Mouse (Mus musculus) hindbrain, embryonic 12.5 days (tissue): Measurements from ENCODE around the gene Vgll2. TPM values are rescaled to one million over a fixed set of nuclear protein-coding genes. Genes with fewer than 3 reads are reported as not detected.

Experiments
- ATAC-seq: fragments of 200-750 bp; cut with Nextera tagmentation; 2 replicates; pipeline ENCODE4 v1.8.0; 2017; ENCODE audit warnings: moderate TSS enrichment; ENCODE audit not compliant: low FRiP score
- H3K27ac ChIP-seq: fragments of 300-500 bp; sonication (generic); 2 replicates; pipeline ENCODE4 v1.5.1; 2016; ENCODE audit warnings: mild to moderate bottlenecking
- H3K27me3 ChIP-seq: fragments of 300-500 bp; sonication (generic); 2 replicates; pipeline ENCODE4 v1.6.1; 2016; ENCODE audit warnings: mild to moderate bottlenecking
- H3K36me3 ChIP-seq: fragments of 300-500 bp; sonication (generic); 2 replicates; pipeline ENCODE4 v1.6.1; 2016; ENCODE audit warnings: mild to moderate bottlenecking
- H3K4me1 ChIP-seq: fragments of 300-500 bp; sonication (generic); 2 replicates; pipeline ENCODE4 v1.6.1; 2016
- H3K4me2 ChIP-seq: fragments of 300-500 bp; sonication (generic); replicated peaks from 2 replicates; pipeline ENCODE4 v1.6.1; 2016; ENCODE audit warnings: mild to moderate bottlenecking
- H3K4me3 ChIP-seq: fragments of 300-500 bp; sonication (generic); 2 replicates; pipeline ENCODE4 v1.5.1; 2016; ENCODE audit warnings: mild to moderate bottlenecking
- H3K9ac ChIP-seq: fragments of 300-500 bp; sonication (generic); 2 replicates; pipeline ENCODE4 v1.6.1; 2016; ENCODE audit warnings: mild to moderate bottlenecking, moderate library complexity
- H3K9me3 ChIP-seq: fragments of 300-500 bp; sonication (generic); replicated peaks from 2 replicates; pipeline ENCODE4 v1.6.1; 2016; ENCODE audit warnings: mild to moderate bottlenecking
- WGBS: fragments of 180-500 bp; shearing (Covaris S2); methylation state at CpG from one replicate; pipeline ENCODE4 v1.1.7; 2016; 5-methylcytosine and 5-hydroxymethylcytosine counted together
- polyA plus RNA-seq: library from polyadenylated mRNA; unstranded; fragments of >200 nt; fragmentation: Nextera tagmentation; extraction: Ambion mirVana; gene quantifications from 2 replicates; pipeline ENCODE4 v1.2.1, GENCODE M21; 2016

Vgll2 gene
- 1.9 and 9.0 TPM in 2 replicates for polyA plus RNA-seq

DNA sequence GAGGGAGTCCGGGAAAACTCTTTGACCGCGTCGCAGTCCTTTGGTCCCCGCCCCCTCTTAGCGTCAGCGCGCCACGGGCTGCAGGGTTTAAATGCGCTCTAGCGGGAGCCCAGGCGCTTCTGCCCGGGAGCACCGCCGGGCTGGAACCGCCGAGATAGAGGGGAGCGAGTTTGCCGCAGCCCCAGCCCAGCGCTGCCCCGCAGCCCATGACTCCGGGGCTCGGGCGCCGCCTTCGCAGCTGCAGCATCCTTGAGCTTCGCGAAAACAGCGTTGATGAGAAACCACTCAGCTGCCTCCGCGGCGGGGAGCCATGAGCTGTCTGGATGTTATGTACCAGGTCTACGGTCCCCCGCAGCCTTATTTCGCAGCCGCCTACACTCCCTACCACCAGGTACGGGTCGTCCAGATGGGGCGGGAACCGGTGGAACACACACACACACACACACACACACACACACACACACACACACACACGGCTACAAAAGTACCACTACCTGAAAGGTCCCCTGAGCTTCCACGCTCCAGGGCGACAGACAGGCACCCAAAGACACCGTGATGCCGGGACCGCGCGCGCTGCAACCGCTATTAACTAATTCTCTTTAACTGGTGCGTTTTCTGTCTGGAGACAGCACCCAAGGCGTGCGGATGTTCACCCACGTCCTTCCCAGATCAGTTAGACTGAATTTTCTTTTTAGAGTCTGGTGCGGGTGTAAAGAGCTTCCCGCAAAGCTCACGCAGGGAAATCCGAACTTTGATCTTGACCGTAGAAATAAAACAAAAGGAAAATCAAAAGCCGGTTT, at the start of gene Vgll2:
Gene Vgll2 (plus strand): TSS at position 90 of the 800 bp plus-strand sequence.
- peak; percentile 87 for ATAC-seq

DNA sequence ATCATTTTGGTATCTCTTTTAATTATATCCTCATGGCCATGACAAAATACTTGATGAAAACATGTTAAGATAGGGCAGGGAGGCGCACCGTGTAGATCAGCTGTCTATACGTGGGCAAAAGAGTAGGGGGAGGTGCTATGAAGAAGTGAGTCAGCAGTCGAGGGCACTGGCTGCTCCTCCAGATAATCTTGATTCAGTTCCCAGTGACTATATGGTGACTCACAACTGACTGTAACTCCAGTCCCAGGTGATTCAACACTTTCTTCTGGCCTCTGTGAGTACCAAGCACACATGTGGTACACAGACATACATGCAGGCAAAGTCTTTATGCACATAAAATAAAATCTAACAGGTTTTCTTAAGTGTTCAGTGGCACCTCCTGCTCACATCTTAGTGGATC, 47.2 kb upstream of the Vgll2 start:
- Histone ChIP-seq H3K27me3 (no peaks in the 10 kb centered on the region), H3K36me3 (no peaks in the 10 kb centered on the region), H3K9me3 (no peaks in the 10 kb centered on the region), H3K4me3 (no peak overlapping the region), H3K4me2 (no peak overlapping the region), H3K27ac (no peak overlapping the region), H3K9ac (no peak overlapping the region), H3K4me1 (no peaks in the 10 kb centered on the region)
- ATAC-seq: no peak
- WGBS: 82% methylated on average over 4 of the region's 4 CpGs

More for the DNA sequence above, at the start of gene Vgll2:
- peaks cover 24% of the 10 kb centered on the region for H3K4me1 ChIP-seq
- H3K9ac ChIP-seq: peak within 1 kb of the TSS; percentile 46
- H3K36me3 ChIP-seq: no peaks in the 10 kb centered on the region
- H3K27ac ChIP-seq: no peak within 1 kb of the TSS
- peaks cover 88% of the 10 kb centered on the region for H3K27me3 ChIP-seq
- WGBS: under 1% methylated on average over 52 of the region's 60 CpGs
- H3K4me3 ChIP-seq: peak within 1 kb of the TSS; percentile 44
- no peaks in the 10 kb centered on the region for H3K9me3 ChIP-seq
- H3K4me2 ChIP-seq: peak within 1 kb of the TSS; percentile 91

DNA sequence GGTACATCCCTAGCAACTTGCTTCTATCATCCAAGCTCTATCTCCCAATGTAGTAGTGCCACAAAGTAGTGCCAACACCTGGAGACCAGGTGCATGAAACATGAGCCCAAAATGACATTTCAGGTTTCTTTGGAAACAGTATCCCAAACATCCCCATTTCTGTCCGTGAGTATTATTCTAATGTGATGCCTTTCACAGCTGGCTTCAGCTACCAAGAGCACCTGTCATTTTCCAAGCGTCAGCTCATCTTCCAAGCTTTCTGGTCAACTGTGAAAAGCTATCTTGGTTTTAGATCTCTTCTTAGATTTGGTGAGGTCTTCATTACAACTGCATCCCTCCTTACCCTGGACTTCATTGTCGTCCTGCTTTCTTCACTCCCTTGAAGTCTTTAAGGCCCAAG, 46.7 kb upstream of the Vgll2 start:
- no peaks in the 10 kb centered on the region for H3K27me3 ChIP-seq
- no peaks in the 10 kb centered on the region for H3K36me3 ChIP-seq
- no peaks in the 10 kb centered on the region for H3K9me3 ChIP-seq
- WGBS: 86% methylated on average over 3 of the region's 3 CpGs
- H3K9ac ChIP-seq: no peak overlapping the region
- no peak overlapping the region for H3K4me2 ChIP-seq
- H3K4me1 ChIP-seq: no peaks in the 10 kb centered on the region
- H3K27ac ChIP-seq: no peak overlapping the region
- H3K4me3 ChIP-seq: no peak overlapping the region
- no peak for ATAC-seq

DNA sequence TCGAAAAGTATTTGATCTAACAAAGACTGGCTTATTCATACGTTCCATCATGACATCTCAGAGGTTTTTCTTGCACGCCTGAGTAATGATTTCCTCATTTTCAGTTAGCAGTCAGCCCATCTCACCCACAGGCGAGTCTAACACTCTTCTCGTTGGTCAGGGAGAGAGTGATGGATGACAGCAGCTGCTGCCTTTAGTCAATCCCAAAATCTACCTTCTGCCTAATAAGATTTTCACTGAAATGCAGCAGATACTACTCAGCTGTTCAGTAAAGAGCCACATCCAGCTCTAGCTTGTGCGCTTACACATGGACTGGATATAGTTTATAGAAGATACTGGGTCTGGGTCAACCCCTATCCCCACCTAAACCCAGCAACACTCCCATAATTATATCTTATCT, 40.7 kb upstream of the Vgll2 start:
- no peak overlapping the region for H3K4me2 ChIP-seq
- 73% methylated on average over 6 of the region's 6 CpGs for WGBS

DNA sequence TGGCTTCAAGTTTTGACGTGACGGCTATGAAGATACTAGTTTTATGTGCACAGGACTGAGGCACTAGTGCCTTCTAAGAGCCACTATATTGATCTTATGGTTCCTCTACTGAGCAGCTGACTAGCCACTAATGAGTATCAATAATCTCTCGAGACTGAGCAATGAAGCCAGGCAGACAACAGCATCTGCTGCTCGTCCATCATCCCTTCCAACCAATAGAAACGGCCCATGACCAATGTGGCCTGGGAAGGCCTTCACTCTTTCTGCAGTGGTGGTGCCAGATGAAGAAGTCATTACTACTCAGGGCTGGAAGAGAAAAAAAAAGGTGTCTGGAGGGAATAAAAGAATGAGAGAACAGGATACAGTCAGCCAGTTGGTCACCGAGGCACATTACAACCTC, 39.9 kb upstream of the Vgll2 start:
- no peaks in the 10 kb centered on the region for H3K27me3 ChIP-seq
- no peak overlapping the region for H3K9ac ChIP-seq
- no peak overlapping the region for H3K27ac ChIP-seq
- H3K9me3 ChIP-seq: no peaks in the 10 kb centered on the region
- H3K4me1 ChIP-seq: no peaks in the 10 kb centered on the region
- 71% methylated on average over 6 of the region's 6 CpGs for WGBS
- no peaks in the 10 kb centered on the region for H3K36me3 ChIP-seq
- no peak for ATAC-seq
- no peak overlapping the region for H3K4me2 ChIP-seq
- H3K4me3 ChIP-seq: no peak overlapping the region

More for the DNA sequence above, 40.7 kb upstream of the Vgll2 start:
- H3K27me3 ChIP-seq: no peaks in the 10 kb centered on the region
- no peaks in the 10 kb centered on the region for H3K9me3 ChIP-seq
- no peaks in the 10 kb centered on the region for H3K36me3 ChIP-seq
- H3K4me3 ChIP-seq: no peak overlapping the region
- H3K4me1 ChIP-seq: no peaks in the 10 kb centered on the region
- ATAC-seq: no peak
- H3K9ac ChIP-seq: no peak overlapping the region
- H3K27ac ChIP-seq: no peak overlapping the region

DNA sequence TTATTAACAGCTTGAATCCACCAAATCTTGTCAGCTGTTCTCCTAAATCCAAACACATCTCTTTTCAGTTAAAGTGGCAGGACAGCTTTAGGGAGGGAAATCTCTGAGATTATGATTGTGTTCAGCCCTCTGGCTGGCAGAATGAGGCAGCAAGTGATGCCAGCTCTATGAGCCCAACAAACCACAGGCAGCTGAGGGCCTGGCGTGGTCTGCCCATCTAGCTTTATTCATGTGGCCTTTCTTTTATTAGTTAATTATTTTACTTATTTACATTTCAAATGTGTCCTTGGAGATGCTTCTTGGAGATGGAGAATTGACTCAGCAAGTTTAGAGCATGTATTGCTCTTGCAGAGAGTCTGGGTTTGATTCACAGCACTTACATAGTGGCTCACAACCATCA, 3.8 kb upstream of the Vgll2 start:
- no peaks in the 10 kb centered on the region for H3K36me3 ChIP-seq
- WGBS: 46% methylated on average over 1 of the region's 1 CpGs
- no peak overlapping the region for H3K4me3 ChIP-seq
- peaks cover 48% of the 10 kb centered on the region for H3K27me3 ChIP-seq
- no peak overlapping the region for H3K9ac ChIP-seq
- peaks cover 18% of the 10 kb centered on the region for H3K4me1 ChIP-seq
- no peak for ATAC-seq
- H3K27ac ChIP-seq: no peak overlapping the region
- no peak overlapping the region for H3K4me2 ChIP-seq
- H3K9me3 ChIP-seq: no peaks in the 10 kb centered on the region

DNA sequence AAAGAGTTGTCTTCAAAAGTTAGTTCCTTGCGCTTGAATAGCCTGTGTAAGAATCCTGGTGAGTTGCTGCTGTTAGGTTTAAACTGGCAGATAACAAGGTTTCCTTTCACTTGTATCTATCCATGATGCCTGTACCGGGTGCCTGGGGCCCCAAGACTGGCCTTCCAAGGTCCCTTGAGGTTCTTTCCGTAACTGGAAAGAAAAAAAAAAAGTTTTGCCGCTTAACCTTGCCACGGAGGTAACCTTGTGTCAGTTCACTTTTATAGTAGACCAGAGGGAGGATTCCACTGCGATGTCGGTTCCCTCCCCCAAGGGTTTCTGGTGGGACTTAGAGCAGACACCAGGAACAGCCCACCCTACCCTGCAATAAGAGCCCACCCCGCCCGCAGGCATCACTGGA, 1.1 kb upstream of the Vgll2 start:
- Histone ChIP-seq H3K4me1 (peaks cover 18% of the 10 kb centered on the region), H3K9ac (no peak overlapping the region), H3K36me3 (no peaks in the 10 kb centered on the region), H3K27me3 (peaks cover 75% of the 10 kb centered on the region), H3K4me2 (no peak overlapping the region), H3K4me3 (no peak overlapping the region), H3K27ac (no peak overlapping the region), H3K9me3 (no peaks in the 10 kb centered on the region)
- 4% methylated on average over 9 of the region's 9 CpGs for WGBS
- ATAC-seq: no peak

DNA sequence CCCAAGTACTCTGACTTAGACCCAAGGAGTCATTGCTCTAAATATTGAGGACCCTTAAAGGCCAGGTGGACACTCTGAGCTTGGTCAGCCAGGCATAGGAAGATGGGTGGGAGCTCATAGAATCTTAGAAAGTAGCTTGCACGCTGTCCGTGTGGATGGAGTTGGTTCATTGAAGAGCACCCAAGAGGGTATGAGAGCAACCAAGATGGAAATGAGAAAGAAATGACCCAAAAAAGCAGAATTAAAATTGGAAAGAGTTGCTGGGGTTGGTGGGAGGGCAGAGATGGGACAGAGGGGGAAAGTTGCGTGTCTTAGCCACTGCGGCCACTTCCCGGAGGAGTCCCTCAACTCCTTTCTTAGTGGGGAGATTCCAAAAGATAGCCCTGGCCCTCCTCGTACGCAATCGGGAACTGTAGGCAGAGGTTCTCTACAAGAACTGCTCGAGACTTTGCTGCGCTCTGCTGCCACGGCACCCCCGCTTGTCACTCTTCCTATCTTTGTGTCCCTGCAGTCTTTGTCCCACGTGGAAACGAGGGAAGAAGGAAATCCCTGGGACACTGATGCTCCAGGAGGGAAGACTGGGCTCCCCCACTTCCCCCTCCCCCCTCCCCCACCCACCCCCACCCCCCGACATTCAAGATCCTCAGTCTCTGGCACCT, 437 bp upstream of the Vgll2 start:
- Histone ChIP-seq H3K9me3 (no peaks in the 10 kb centered on the region), H3K27ac (no peak overlapping the region), H3K4me3 (peak overlapping the region; percentile 44), H3K4me2 (peak overlapping the region; percentile 91), H3K4me1 (peaks cover 18% of the 10 kb centered on the region), H3K27me3 (peaks cover 81% of the 10 kb centered on the region), H3K9ac (peak overlapping the region; percentile 46), H3K36me3 (no peaks in the 10 kb centered on the region)
- ATAC-seq: peak; percentile 66
- WGBS: under 1% methylated on average over 15 of the region's 15 CpGs

DNA sequence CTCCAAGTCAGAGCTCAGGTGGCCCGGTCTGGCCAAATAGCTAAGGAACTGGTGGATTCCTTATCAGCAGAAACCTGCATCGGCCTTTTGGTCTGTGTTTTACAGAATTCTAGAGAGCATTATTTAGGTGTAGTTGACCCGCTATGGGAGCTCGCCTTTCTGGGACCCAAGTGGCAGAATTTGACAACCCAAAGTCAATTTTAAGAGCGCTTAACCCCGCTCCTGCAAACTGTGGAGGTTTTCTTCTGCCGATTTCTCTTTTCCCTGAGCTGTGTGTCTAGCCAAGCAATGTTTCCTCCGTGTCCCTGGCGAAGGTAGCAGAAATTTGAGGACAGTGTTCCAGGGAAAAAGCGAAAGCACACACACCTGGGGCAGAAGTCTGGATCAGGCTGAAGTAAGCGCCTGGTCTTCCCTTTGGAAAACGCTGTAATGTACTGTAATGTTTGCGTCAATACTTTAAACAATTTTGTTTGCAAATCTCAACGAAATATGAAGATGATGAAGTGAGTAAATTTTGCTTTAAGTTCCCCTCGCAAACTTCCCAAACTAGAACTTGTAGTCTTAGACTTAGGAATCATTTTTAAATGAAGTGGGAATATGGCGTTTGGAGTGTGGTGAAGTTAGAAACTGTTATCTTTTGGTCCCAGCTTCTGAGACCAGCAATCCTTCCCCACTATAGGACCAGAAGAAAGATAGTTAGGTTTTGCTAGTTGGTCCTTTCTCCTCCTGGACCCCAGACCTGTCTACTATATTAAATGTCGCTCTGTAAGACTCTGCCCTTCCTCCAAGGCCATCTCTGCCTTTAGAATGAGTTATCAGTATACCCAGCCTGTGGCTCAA, 1.1 kb downstream of the Vgll2 start:
- 2% methylated on average over 17 of the region's 17 CpGs for WGBS
- Histone ChIP-seq H3K36me3 (no peaks in the 10 kb centered on the region), H3K4me2 (peak overlapping the region; percentile 91), H3K4me1 (peaks cover 29% of the 10 kb centered on the region), H3K4me3 (peak overlapping the region; percentile 44), H3K27me3 (peaks cover 96% of the 10 kb centered on the region), H3K9ac (no peak overlapping the region), H3K27ac (no peak overlapping the region), H3K9me3 (no peaks in the 10 kb centered on the region)
- ATAC-seq: no peak

DNA sequence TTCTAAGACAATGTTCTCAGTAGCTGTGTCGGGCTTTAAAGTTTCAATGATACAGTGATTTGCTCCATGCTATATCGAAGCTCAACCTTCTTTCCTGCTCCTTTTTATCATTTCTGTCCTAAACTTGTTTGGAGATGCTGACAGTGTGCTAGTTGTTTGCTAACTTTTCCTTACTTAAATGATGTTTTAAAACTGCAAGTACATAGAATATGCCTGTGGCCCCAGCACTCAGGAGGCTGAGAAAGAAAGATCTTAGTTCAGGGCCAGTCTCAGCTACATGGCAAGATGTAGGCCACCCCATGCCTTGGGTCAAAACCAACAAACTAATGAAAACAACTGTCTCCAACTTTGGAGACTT, 1.7 kb downstream of the Vgll2 start:
- 11% methylated on average over 2 of the region's 2 CpGs for WGBS
- Histone ChIP-seq H3K4me2 (no peak overlapping the region), H3K4me3 (no peak overlapping the region), H3K4me1 (peaks cover 29% of the 10 kb centered on the region), H3K27ac (no peak overlapping the region), H3K9ac (no peak overlapping the region), H3K9me3 (no peaks in the 10 kb centered on the region), H3K36me3 (no peaks in the 10 kb centered on the region), H3K27me3 (peaks cover 98% of the 10 kb centered on the region)
- no peak for ATAC-seq

DNA sequence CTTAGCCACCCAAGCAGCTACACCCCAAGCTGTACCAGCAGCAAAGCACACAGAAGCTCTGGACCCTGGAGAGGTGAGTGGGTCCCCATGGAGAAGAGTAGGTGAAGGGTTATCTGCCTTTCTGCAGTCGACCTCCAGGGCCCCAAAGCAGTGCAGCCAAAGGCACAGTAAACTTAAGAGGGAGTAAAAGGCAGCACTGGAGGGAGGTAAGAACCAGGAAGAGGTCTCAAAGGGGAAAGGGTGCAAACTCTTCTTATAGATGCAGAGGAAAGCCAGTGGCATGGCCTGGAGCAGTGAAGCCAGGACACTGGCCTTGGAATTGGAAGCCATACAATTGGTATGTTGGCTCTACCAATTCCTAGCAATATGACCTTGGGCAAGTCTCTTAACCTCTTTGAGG, 3.0 kb downstream of the Vgll2 start:
- no peak for ATAC-seq
- Histone ChIP-seq H3K4me3 (no peak overlapping the region), H3K36me3 (no peaks in the 10 kb centered on the region), H3K27me3 (peaks cover 98% of the 10 kb centered on the region), H3K27ac (no peak overlapping the region), H3K4me1 (peaks cover 29% of the 10 kb centered on the region), H3K9me3 (no peaks in the 10 kb centered on the region), H3K9ac (no peak overlapping the region), H3K4me2 (no peak overlapping the region)
- 7% methylated on average over 1 of the region's 1 CpGs for WGBS

DNA sequence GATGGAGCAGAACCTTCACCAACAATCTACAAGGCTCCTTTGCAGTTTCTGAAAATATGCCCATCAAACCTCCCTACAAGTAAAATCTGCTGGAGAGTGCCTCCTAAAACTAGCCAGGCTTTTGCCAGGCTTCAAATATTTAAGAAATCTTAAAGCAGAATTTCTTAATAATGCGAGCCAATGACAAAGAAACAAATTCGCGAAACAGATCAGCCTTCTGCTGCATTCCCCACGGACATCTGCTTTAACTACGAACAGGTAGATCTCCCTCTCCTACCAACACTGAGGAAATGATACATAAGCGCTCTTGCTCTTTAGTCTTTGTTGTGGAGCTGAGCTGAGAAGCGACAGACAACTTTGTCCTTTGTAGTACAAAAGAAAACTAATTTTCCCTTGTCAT, 3.5 kb downstream of the Vgll2 start:
- WGBS: 7% methylated on average over 7 of the region's 7 CpGs
- peaks cover 96% of the 10 kb centered on the region for H3K27me3 ChIP-seq
- no peak overlapping the region for H3K27ac ChIP-seq

More for the DNA sequence above, 3.5 kb downstream of the Vgll2 start:
- H3K4me3 ChIP-seq: no peak overlapping the region
- H3K36me3 ChIP-seq: no peaks in the 10 kb centered on the region
- no peaks in the 10 kb centered on the region for H3K9me3 ChIP-seq
- ATAC-seq: no peak
- H3K9ac ChIP-seq: no peak overlapping the region
- H3K4me2 ChIP-seq: no peak overlapping the region
- peaks cover 29% of the 10 kb centered on the region for H3K4me1 ChIP-seq
